ENCODE assay signal across 9 mouse cellular contexts in the genomic region with DNA sequence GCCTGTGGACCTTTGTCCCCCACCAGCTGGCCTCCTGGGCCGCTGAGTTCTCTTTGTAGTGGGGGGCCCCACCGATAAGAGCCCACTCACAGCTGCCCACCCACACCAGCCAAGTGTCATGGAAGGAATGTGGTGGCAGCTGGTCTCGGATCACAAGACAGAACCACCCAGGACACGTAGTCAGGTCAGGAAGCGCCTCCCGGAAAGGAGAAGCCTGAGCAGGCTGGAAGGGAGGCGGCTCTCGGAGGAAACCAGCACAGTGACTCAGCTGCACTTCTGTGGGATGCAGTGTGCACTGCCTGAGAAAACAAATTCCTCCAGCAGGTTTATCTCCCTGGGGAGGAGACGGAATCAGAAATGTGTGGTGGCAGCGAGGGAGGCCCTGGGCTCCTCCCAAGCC.
DNase-seq lines count a peak whose midpoint lies in the region; ATAC-seq and TF ChIP-seq lines count a peak whose summit lies in the region.
"Had no signal": no experiment of that assay in that cellular context is flagged by ENCODE, and none has a peak within 500 bp of the region (broad histone marks: within the 10 kb centered on the region; RNA-seq: fewer than 3 reads in every experiment).

No protein-coding gene starts in this region.

- ATAC-seq in hindbrain, postnatal 0 days, result no peak
- 0 out of 2 replicates have a peak, but pooled peaks have one; percentile 42 for ATAC-seq in embryonic facial prominence, embryonic 15.5 days (ENCODE audit: insufficient number of reproducible peaks, low FRiP score, low TSS enrichment, low read depth)
- ATAC-seq in kidney, embryonic 15.5 days (replicated peaks; ENCODE audit: low FRiP score), result peak; percentile 59; the same call in 1 of the 2 replicates

- peaks cover 42% of the 10 kb centered on the region for H3K4me1 ChIP-seq in hindbrain, embryonic 10.5 days (replicated peaks)
- peaks cover 4% of the 10 kb centered on the region; the same call in 1 of the 2 replicates for H3K4me1 ChIP-seq in hindbrain, postnatal 0 days (ENCODE audit: insufficient read depth, low read length)
- H3K4me1 ChIP-seq in embryonic facial prominence, embryonic 15.5 days, result peaks cover 28% of the 10 kb centered on the region; the same call in 1 of the 2 replicates
- H3K4me1 ChIP-seq in kidney, embryonic 15.5 days, result peaks cover 41% of the 10 kb centered on the region

- no peak overlapping the region for H3K9ac ChIP-seq in hindbrain, postnatal 0 days (replicated peaks; ENCODE audit: low read length)
- no peak overlapping the region for H3K9ac ChIP-seq in embryonic facial prominence, embryonic 15.5 days
- H3K9ac ChIP-seq in kidney, embryonic 15.5 days, result no peak overlapping the region
- H3K9ac ChIP-seq: neural tube, embryonic 13.5 days had no signal

- no peak overlapping the region for H3K4me2 ChIP-seq in hindbrain, postnatal 0 days (ENCODE audit: low read depth, low read length)
- H3K4me2 ChIP-seq in embryonic facial prominence, embryonic 15.5 days (replicated peaks), result no peak overlapping the region
- H3K4me2 ChIP-seq in kidney, embryonic 15.5 days, result no peak overlapping the region
- H3K4me2 ChIP-seq: neural tube, embryonic 13.5 days had no signal

- peaks cover 17% of the 10 kb centered on the region for H3K27me3 ChIP-seq in hindbrain, embryonic 10.5 days (ENCODE audit: insufficient read depth, poor library complexity, severe bottlenecking)
- H3K27me3 ChIP-seq in hindbrain, postnatal 0 days (ENCODE audit: insufficient read depth, low read length), result no peaks in the 10 kb centered on the region
- H3K27me3 ChIP-seq in embryonic facial prominence, embryonic 15.5 days, result no peaks in the 10 kb centered on the region
- H3K27me3 ChIP-seq in kidney, embryonic 15.5 days, result no peaks in the 10 kb centered on the region
- H3K27me3 ChIP-seq: neural tube, embryonic 13.5 days had no signal

- 77% methylated on average over 10 of the region's 10 CpGs for WGBS in hindbrain, embryonic 10.5 days
- 66% methylated on average over 10 of the region's 10 CpGs for WGBS in hindbrain, postnatal 0 days
- 60% methylated on average over 10 of the region's 10 CpGs for WGBS in embryonic facial prominence, embryonic 15.5 days
- WGBS in kidney, embryonic 15.5 days, result 59% methylated on average over 10 of the region's 10 CpGs
- 21% methylated on average over 10 of the region's 10 CpGs for WGBS in macrophage (ENCODE audit: missing documents)

- H3K9me3 ChIP-seq in hindbrain, embryonic 10.5 days, result no peaks in the 10 kb centered on the region
- no peaks in the 10 kb centered on the region for H3K9me3 ChIP-seq in hindbrain, postnatal 0 days (ENCODE audit: low read length)
- no peaks in the 10 kb centered on the region for H3K9me3 ChIP-seq in embryonic facial prominence, embryonic 15.5 days (replicated peaks)
- no peaks in the 10 kb centered on the region for H3K9me3 ChIP-seq in kidney, embryonic 15.5 days (replicated peaks)
- H3K9me3 ChIP-seq: neural tube, embryonic 13.5 days had no signal

- no peak overlapping the region for H3K4me3 ChIP-seq in hindbrain, embryonic 10.5 days
- no peak overlapping the region for H3K4me3 ChIP-seq in hindbrain, postnatal 0 days (ENCODE audit: low read length)
- no peak overlapping the region for H3K4me3 ChIP-seq in embryonic facial prominence, embryonic 15.5 days (replicated peaks)
- no peak overlapping the region for H3K4me3 ChIP-seq in kidney, embryonic 15.5 days (replicated peaks)
- H3K4me3 ChIP-seq in macrophage (ENCODE audit: inconsistent target), result no peak overlapping the region
- H3K4me3 ChIP-seq: neural tube, embryonic 13.5 days had no signal

- no peak for TF ChIP-seq CTCF in hindbrain, postnatal 0 days (IDR thresholded peaks at IDR 0.05; ENCODE audit: low read depth)

- peak overlapping the region; percentile 50; the same call in 1 of the 2 replicates for H3K27ac ChIP-seq in hindbrain, embryonic 10.5 days
- H3K27ac ChIP-seq in hindbrain, postnatal 0 days, result no peak overlapping the region
- peak overlapping the region; percentile 48; the same call in 1 of the 2 replicates for H3K27ac ChIP-seq in embryonic facial prominence, embryonic 15.5 days (replicated peaks)
- 0 out of 2 replicates have a peak overlapping the region, but pooled peaks have one; percentile 33 for H3K27ac ChIP-seq in kidney, embryonic 15.5 days
- peak overlapping the region; percentile 88 for H3K27ac ChIP-seq in macrophage
- H3K27ac ChIP-seq: neural tube, embryonic 13.5 days had no signal

- no peaks in the 10 kb centered on the region for H3K36me3 ChIP-seq in hindbrain, embryonic 10.5 days
- H3K36me3 ChIP-seq in hindbrain, postnatal 0 days (ENCODE audit: insufficient read depth, low read length), result no peaks in the 10 kb centered on the region
- no peaks in the 10 kb centered on the region for H3K36me3 ChIP-seq in embryonic facial prominence, embryonic 15.5 days
- H3K36me3 ChIP-seq in kidney, embryonic 15.5 days, result no peaks in the 10 kb centered on the region
- no peaks in the 10 kb centered on the region for H3K36me3 ChIP-seq in macrophage (ENCODE audit: inconsistent target)
- H3K36me3 ChIP-seq: neural tube, embryonic 13.5 days had no signal

- no peak for DNase-seq in hindbrain, embryonic 10.5 days (ENCODE audit: low spot score)
- no peak for DNase-seq in hindbrain, postnatal 0 days (ENCODE audit: low spot score)
- no peak for DNase-seq in cerebellum, postnatal 4 days (ENCODE audit: low spot score in 2 of 2)
- no peak for DNase-seq in B cell, adult 2 months
- no peak for DNase-seq in T-cell, adult 2 months (ENCODE audit: low spot score)

- no peaks in the 10 kb centered on the region for H3K79me2 ChIP-seq in macrophage (ENCODE audit: inconsistent target)
